Comparison of ENCODE assay signal across 16 mouse cellular contexts in genomic region chr14:102524894-102525577, GRCm38 (mm10).
"Had no signal": no experiment of that assay in that cellular context is flagged by ENCODE, and none has a peak within 500 bp of the region (broad histone marks: within the 10 kb centered on the region; RNA-seq: fewer than 3 reads in every experiment).

No protein-coding gene starts in this region.

- H3K36me3 ChIP-seq: liver, embryonic 13.5 days; neural tube, embryonic 13.5 days had no signal

- H3K9ac ChIP-seq: liver, embryonic 13.5 days; neural tube, embryonic 13.5 days had no signal

- ATAC-seq: hindbrain, postnatal 0 days; inflammation-experienced regulatory T-cells, adult 6 months; intestine, embryonic 16.5 days had no signal

- H3K4me1 ChIP-seq: liver, embryonic 13.5 days; neural tube, embryonic 13.5 days had no signal

- H3K4me3 ChIP-seq: layer of hippocampus, adult 2 months; liver, embryonic 13.5 days; neural tube, embryonic 13.5 days had no signal

- H3K9me3 ChIP-seq: liver, embryonic 13.5 days; neural tube, embryonic 13.5 days had no signal

- DNase-seq: kidney, adult 18-20 months; kidney, adult 9 months; kidney, postnatal 14 days; kidney, postnatal 4 days; layer of hippocampus, adult 9-11 months; liver, embryonic 13.5 days; lung, adult 2 months; lung, postnatal 14 days; thymus, adult 18-20 months; thymus, postnatal 36 days had no signal

- H3K4me2 ChIP-seq: liver, embryonic 13.5 days; neural tube, embryonic 13.5 days had no signal

- H3K27me3 ChIP-seq: liver, embryonic 13.5 days; neural tube, embryonic 13.5 days had no signal

- H3K27ac ChIP-seq: hindbrain, postnatal 0 days; layer of hippocampus, adult 2 months; liver, embryonic 13.5 days; macrophage; neural tube, embryonic 13.5 days had no signal
